Mouse (Mus musculus) thymus, postnatal 25 days (tissue): ENCODE measurements around the gene Hoxc12.

Experiments
- DNase-seq: peaks from one replicate; pipeline ENCODE4 v3.0.0; 2022

The Hoxc12 gene

GRCm38 (mm10) chr15:102987124-102987833 is 50.7 kb downstream of the Hoxc12 start:
- peak; percentile 72 for DNase-seq

- no peak for DNase-seq
Observed at GRCm38 (mm10) chr15:102988078-102988477, 51.5 kb downstream of the Hoxc12 start.
